Comparison of ENCODE assay signal across 9 mouse cellular contexts in genomic region chr6:115891497-115892061, GRCm38 (mm10). TPM values are rescaled to one million over a fixed set of nuclear protein-coding genes. Genes with fewer than 3 reads are reported as not detected.
DNase-seq lines count a peak whose midpoint lies in the region; ATAC-seq lines count a peak whose summit lies in the region.
"Had no signal": no experiment of that assay in that cellular context is flagged by ENCODE, and none has a peak within 500 bp of the region (broad histone marks: within the 10 kb centered on the region; RNA-seq: fewer than 3 reads in every experiment).

No protein-coding gene starts in this region.

- no peaks in the 10 kb centered on the region for H3K9me3 ChIP-seq in stomach, embryonic 16.5 days (replicated peaks; ENCODE audit: control insufficient read depth, low read length)

- peak; percentile 34; the same call in 1 of the 2 replicates for ATAC-seq in stomach, embryonic 16.5 days (ENCODE audit: insufficient read depth, low FRiP score)

- H3K36me3 ChIP-seq in stomach, embryonic 16.5 days (ENCODE audit: control insufficient read depth, insufficient read depth, low read length), result peaks cover 11% of the 10 kb centered on the region

- no peaks in the 10 kb centered on the region for H3K27me3 ChIP-seq in stomach, embryonic 16.5 days (ENCODE audit: control insufficient read depth, insufficient read depth, low read length)
- H3K27me3 ChIP-seq: limb, embryonic 13.5 days had no signal

- H3K27ac ChIP-seq in stomach, embryonic 16.5 days (ENCODE audit: low read length), result peak overlapping the region; percentile 83
- H3K27ac ChIP-seq: limb, embryonic 13.5 days had no signal

- no peak overlapping the region for H3K4me2 ChIP-seq in stomach, embryonic 16.5 days (ENCODE audit: low read depth, low read length)
- H3K4me2 ChIP-seq: limb, embryonic 13.5 days had no signal

- DNase-seq in adrenal gland, postnatal 10 days, result peak; percentile 60
- no peak for DNase-seq in adrenal gland, adult 2 months
- DNase-seq in cerebellum, adult 8-10 months, result peak; percentile 53
- peak; percentile 75 for DNase-seq in gastrocnemius, postnatal 10 days
- DNase-seq in layer of hippocampus, adult 11-12 months (ENCODE audit: low spot score), result peak; percentile 79
- DNase-seq in mesoderm, embryonic 11.5 days (ENCODE audit: low read depth, low spot score), result peak; percentile 37
- no peak for DNase-seq in urinary bladder, postnatal 36 days (ENCODE audit: low spot score in 2 of 2)

- H3K4me1 ChIP-seq in stomach, embryonic 16.5 days (ENCODE audit: control insufficient read depth, insufficient read depth, low read length), result peaks cover 14% of the 10 kb centered on the region

- no peak overlapping the region for H3K4me3 ChIP-seq in stomach, embryonic 16.5 days (replicated peaks; ENCODE audit: low read length)
- H3K4me3 ChIP-seq: limb, embryonic 13.5 days had no signal

- peak overlapping the region; percentile 41 for H3K9ac ChIP-seq in stomach, embryonic 16.5 days (ENCODE audit: low read length)
- H3K9ac ChIP-seq: limb, embryonic 13.5 days had no signal

- WGBS in stomach, embryonic 16.5 days, result 44% methylated on average over 8 of the region's 8 CpGs

RNA-seq across cellular contexts. Expression of gene Ift122, which starts 38.3 kb away (rescaled TPM):
- 10 to 100 TPM; 13.4 to 16.0 TPM for total RNA-seq in adrenal gland, postnatal 10 days (2021)
- total RNA-seq in adrenal gland, adult 2 months (2021), result 10 to 100 TPM; 16.1 to 17.6 TPM
- 14.0 and 16.5 TPM in 2 replicates for polyA plus RNA-seq in adrenal gland, adult 2 months (2012; rRNA removed)
- 10 to 100 TPM; 19.3 to 21.9 TPM for total RNA-seq in gastrocnemius, postnatal 10 days (2021)
- 21.0 and 21.1 TPM in 2 replicates for polyA plus RNA-seq in stomach, embryonic 16.5 days (2015; fragmentation: Nextera tagmentation; extraction: Ambion mirVana)

RNA-seq across cellular contexts. Expression of gene Mbd4, which starts 38.4 kb away (rescaled TPM):
- 1 to 10 TPM; 3.6 to 5.2 TPM for total RNA-seq in adrenal gland, postnatal 10 days (2021)
- 1 to 10 TPM; 1.9 to 2.7 TPM for total RNA-seq in adrenal gland, adult 2 months (2021)
- polyA plus RNA-seq in adrenal gland, adult 2 months (2012; rRNA removed), result 0.49 and 0.65 TPM in 2 replicates
- total RNA-seq in gastrocnemius, postnatal 10 days (2021), result 1 to 10 TPM; 2.3 to 3.7 TPM
- 14.9 and 15.0 TPM in 2 replicates for polyA plus RNA-seq in stomach, embryonic 16.5 days (2015; fragmentation: Nextera tagmentation; extraction: Ambion mirVana)

RNA-seq across cellular contexts. Expression of gene Rho, which starts 40.0 kb away (rescaled TPM):
- total RNA-seq in adrenal gland, postnatal 10 days (2021), result under 1 TPM; 0.39 to 0.42 TPM
- under 1 TPM; 0.52 to 0.95 TPM for total RNA-seq in adrenal gland, adult 2 months (2021)
- polyA plus RNA-seq in adrenal gland, adult 2 months (2012; rRNA removed), result 2.2 and 3.4 TPM in 2 replicates
- under 1 TPM; 0.19 to 0.32 TPM for total RNA-seq in gastrocnemius, postnatal 10 days (2021)
- 0.09 TPM in 2 replicates for polyA plus RNA-seq in stomach, embryonic 16.5 days (2015; fragmentation: Nextera tagmentation; extraction: Ambion mirVana)

RNA-seq across cellular contexts. Expression of gene H1foo, which starts 53.2 kb away (rescaled TPM):
- total RNA-seq in adrenal gland, postnatal 10 days (2021), result not detected
- not detected for total RNA-seq in adrenal gland, adult 2 months (2021)
- not detected in 2 replicates for polyA plus RNA-seq in adrenal gland, adult 2 months (2012; rRNA removed)
- total RNA-seq in gastrocnemius, postnatal 10 days (2021), result not detected
- not detected in 2 replicates for polyA plus RNA-seq in stomach, embryonic 16.5 days (2015; fragmentation: Nextera tagmentation; extraction: Ambion mirVana)
- polyA plus RNA-seq: limb, embryonic 13.5 days had no signal

RNA-seq across cellular contexts. Expression of gene Efcab12, which starts 53.4 kb away (rescaled TPM):
- under 1 TPM; 0.57 to 1.00 TPM for total RNA-seq in adrenal gland, postnatal 10 days (2021)
- under 1 TPM; 0.66 to 0.75 TPM for total RNA-seq in adrenal gland, adult 2 months (2021)
- polyA plus RNA-seq in adrenal gland, adult 2 months (2012; rRNA removed), result 0.06 and 0.13 TPM in 2 replicates
- total RNA-seq in gastrocnemius, postnatal 10 days (2021), result under 1 TPM; 0.12 to 0.14 TPM
- 0.60 and 0.65 TPM in 2 replicates for polyA plus RNA-seq in stomach, embryonic 16.5 days (2015; fragmentation: Nextera tagmentation; extraction: Ambion mirVana)

Comparison
In these comparisons a context has a peak if more than half of its experiments do, and no peak if none do; other contexts are left out.
1. DNase-seq: peak in adrenal gland, postnatal 10 days (single experiment), cerebellum, adult 8-10 months (single experiment), gastrocnemius, postnatal 10 days (single experiment), layer of hippocampus, adult 11-12 months (single experiment) and mesoderm, embryonic 11.5 days (single experiment); none in adrenal gland, adult 2 months (single experiment) and urinary bladder, postnatal 36 days (0 of 2).